8 mouse cellular contexts compared by ENCODE assay signal in the genomic region with DNA sequence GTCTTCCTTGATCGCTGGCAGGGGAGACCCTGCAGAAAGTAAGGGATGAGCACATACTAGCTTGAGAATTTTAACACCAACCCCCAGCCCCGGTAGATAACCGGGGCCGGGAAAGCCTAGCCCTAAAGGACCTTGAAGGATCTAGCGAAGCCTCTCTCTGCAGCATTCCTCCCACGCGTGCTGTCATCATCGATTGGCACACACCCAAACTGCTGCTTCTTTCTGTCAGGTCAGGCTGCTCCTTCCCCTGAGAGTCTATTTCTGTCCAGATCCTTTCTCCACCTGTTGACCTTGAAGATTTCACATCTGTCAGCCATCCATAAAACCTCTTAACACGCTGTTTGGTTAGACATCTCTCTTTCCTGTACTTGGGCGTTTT. TPM values are rescaled to one million over a fixed set of nuclear protein-coding genes. Genes with fewer than 3 reads are reported as not detected.
DNase-seq lines count a peak whose midpoint lies in the region; ATAC-seq and TF ChIP-seq lines count a peak whose summit lies in the region.

No protein-coding gene starts in this region.

- ATAC-seq in heart, embryonic 15.5 days (replicated peaks; ENCODE audit: insufficient number of reproducible peaks, insufficient read depth, low FRiP score, low read depth): peak; percentile 5
- ATAC-seq in stomach, embryonic 16.5 days (ENCODE audit: insufficient read depth, low FRiP score): no peak

- H3K4me2 ChIP-seq in heart, embryonic 15.5 days: peak overlapping the region; percentile 79
- peak overlapping the region; percentile 81 for H3K4me2 ChIP-seq in stomach, embryonic 16.5 days (ENCODE audit: low read depth, low read length)

- H3K9me3 ChIP-seq in heart, embryonic 15.5 days (replicated peaks): no peaks in the 10 kb centered on the region
- H3K9me3 ChIP-seq in stomach, embryonic 16.5 days (replicated peaks; ENCODE audit: control insufficient read depth, low read length): no peaks in the 10 kb centered on the region

- peak overlapping the region; percentile 39 for H3K4me3 ChIP-seq in C2C12 (ENCODE audit: insufficient read depth, poor library complexity, severe bottlenecking)
- H3K4me3 ChIP-seq in heart, embryonic 15.5 days: peak overlapping the region; percentile 84
- H3K4me3 ChIP-seq in stomach, embryonic 16.5 days (replicated peaks; ENCODE audit: low read length): peak overlapping the region; percentile 80

- peak overlapping the region; percentile 94 for H3K27ac ChIP-seq in heart, embryonic 15.5 days
- H3K27ac ChIP-seq in stomach, embryonic 16.5 days (ENCODE audit: low read length): no peak overlapping the region

- no peaks in the 10 kb centered on the region for H3K36me3 ChIP-seq in C2C12 (ENCODE audit: control insufficient read depth, insufficient read depth)
- H3K36me3 ChIP-seq in heart, embryonic 15.5 days: no peaks in the 10 kb centered on the region
- no peaks in the 10 kb centered on the region for H3K36me3 ChIP-seq in stomach, embryonic 16.5 days (ENCODE audit: control insufficient read depth, insufficient read depth, low read length)

- peaks cover 31% of the 10 kb centered on the region for H3K79me3 ChIP-seq in C2C12 (ENCODE audit: low read depth)

- intact Hi-C loops in left cerebral cortex, postnatal 14 days (cut with DNase I): no loop called here

- TF ChIP-seq CTCF in C2C12 (IDR thresholded peaks at IDR 0.05; ENCODE audit: control insufficient read depth, insufficient read depth, insufficient read length): no peak

- peaks cover 39% of the 10 kb centered on the region for H3K79me2 ChIP-seq in C2C12 (ENCODE audit: control insufficient read depth, insufficient read depth)

- H3K9ac ChIP-seq in heart, embryonic 15.5 days: peak overlapping the region; percentile 72
- peak overlapping the region; percentile 75 for H3K9ac ChIP-seq in stomach, embryonic 16.5 days (ENCODE audit: low read length)

- peak; percentile 73 for DNase-seq in cerebellum, adult 11 months
- DNase-seq in cerebellum, adult 8-10 months: no peak
- DNase-seq in c-Kit-positive CD71-positive TER-119-negative erythroid progenitor cells, embryonic 14.5 days (ENCODE audit: low read depth): peak; percentile 46
- peak; percentile 62 to 73 for DNase-seq in left cerebral cortex, postnatal 14 days (ENCODE audit: low spot score in 2 of 2)
- DNase-seq in mesoderm, embryonic 11.5 days (ENCODE audit: low read depth, low spot score): peak; percentile 33

- peak overlapping the region; percentile 94 for H3ac ChIP-seq in C2C12 (ENCODE audit: control insufficient read depth, insufficient read length, low read depth)

- no peaks in the 10 kb centered on the region for H3K27me3 ChIP-seq in C2C12 (ENCODE audit: control insufficient read depth, insufficient read depth, insufficient read length)
- H3K27me3 ChIP-seq in heart, embryonic 15.5 days: no peaks in the 10 kb centered on the region
- no peaks in the 10 kb centered on the region for H3K27me3 ChIP-seq in stomach, embryonic 16.5 days (ENCODE audit: control insufficient read depth, insufficient read depth, low read length)

- H3K4me1 ChIP-seq in heart, embryonic 15.5 days (replicated peaks): peaks cover 32% of the 10 kb centered on the region
- H3K4me1 ChIP-seq in stomach, embryonic 16.5 days (ENCODE audit: control insufficient read depth, insufficient read depth, low read length): peaks cover 19% of the 10 kb centered on the region

- 5% methylated on average over 10 of the region's 10 CpGs for WGBS in heart, embryonic 15.5 days
- 9% methylated on average over 10 of the region's 10 CpGs for WGBS in stomach, embryonic 16.5 days

TF ChIP-seq in C2C12, 6 proteins besides CTCF, POLR2A, EP300 and RAD21:
- TF ChIP-seq FOSL1 (IDR thresholded peaks at IDR 0.05; ENCODE audit: insufficient read depth, low read length, poor library complexity, severe bottlenecking): no peak
- no peak for TF ChIP-seq CEBPB (IDR thresholded peaks at IDR 0.05; ENCODE audit: low read depth)
- TF ChIP-seq MYOG (IDR thresholded peaks at IDR 0.05; ENCODE audit: control insufficient read depth, extremely low read depth, insufficient read length): no peak
- peak; percentile 66 for TF ChIP-seq MYOD1 (IDR thresholded peaks at IDR 0.05; ENCODE audit: control insufficient read depth, insufficient read length, low read depth)

RNA-seq across cellular contexts. Expression of a gene that starts 0.7 kb away (rescaled TPM):
- polyA plus RNA-seq in C2C12 (2012; fragmentation: generic; extraction: Trizol): 69.8 TPM
- polyA plus RNA-seq in heart, embryonic 15.5 days (2015; fragmentation: Nextera tagmentation; extraction: Ambion mirVana): 189 and 233 TPM in 2 replicates
- 100 to 1,000 TPM; 324 to 342 TPM for total RNA-seq in left cerebral cortex, postnatal 14 days (2021)
- 34.6 and 42.3 TPM in 2 replicates for polyA plus RNA-seq in stomach, embryonic 16.5 days (2015; fragmentation: Nextera tagmentation; extraction: Ambion mirVana)
